Mouse (Mus musculus) kidney, postnatal 10 days (tissue): ENCODE data around the gene Fam84a.

Experiments used
- DNase-seq: peaks from one replicate; pipeline ENCODE4 v3.0.0; 2021; ENCODE audit warnings: mixed read lengths

Fam84a gene

DNA sequence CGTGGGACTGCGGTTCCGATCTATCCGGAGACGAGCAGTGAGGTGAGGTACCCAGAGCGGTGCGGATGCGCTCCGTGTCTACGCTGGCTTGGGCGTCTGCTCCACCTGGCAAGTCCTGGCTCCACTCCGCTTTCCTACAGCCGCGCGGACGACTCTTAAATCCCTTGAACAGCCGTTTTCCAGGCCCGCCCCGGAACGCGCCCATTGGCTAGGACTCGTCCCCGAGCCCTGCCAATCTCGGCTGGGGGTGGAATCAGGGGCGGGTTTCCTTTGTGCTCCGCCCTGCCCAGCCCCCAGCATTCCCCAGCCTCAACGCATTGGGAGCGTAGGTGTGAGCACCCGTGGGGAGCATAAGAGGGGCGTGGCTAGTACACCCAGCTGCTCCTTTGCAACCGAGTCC lies at the start of gene Fam84a:
TSS of gene Fam84a (minus strand) at position 134 of the 400 bp plus-strand sequence.
- DNase-seq, result peak; percentile 94

DNA sequence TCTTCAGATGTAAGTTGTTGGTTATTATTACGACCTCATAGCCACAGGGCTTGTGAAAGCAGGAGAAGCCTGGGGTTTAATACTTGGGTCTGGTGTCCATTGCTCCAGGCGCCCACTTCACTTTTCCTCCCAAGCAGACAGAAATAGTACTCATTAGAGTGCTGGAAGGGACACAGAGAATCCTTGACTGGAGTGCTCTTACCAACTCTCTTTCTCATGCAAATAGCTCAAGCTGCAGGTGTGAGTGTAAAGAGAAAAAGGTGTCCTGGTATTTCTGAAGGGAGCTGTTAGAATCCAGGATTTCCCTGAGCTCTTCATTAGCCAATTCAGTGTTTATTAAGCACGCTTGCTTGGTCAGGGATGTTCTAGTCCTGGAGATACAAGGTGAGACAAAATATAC lies 43.6 kb upstream of the Fam84a start:
- DNase-seq, result no peak

DNA sequence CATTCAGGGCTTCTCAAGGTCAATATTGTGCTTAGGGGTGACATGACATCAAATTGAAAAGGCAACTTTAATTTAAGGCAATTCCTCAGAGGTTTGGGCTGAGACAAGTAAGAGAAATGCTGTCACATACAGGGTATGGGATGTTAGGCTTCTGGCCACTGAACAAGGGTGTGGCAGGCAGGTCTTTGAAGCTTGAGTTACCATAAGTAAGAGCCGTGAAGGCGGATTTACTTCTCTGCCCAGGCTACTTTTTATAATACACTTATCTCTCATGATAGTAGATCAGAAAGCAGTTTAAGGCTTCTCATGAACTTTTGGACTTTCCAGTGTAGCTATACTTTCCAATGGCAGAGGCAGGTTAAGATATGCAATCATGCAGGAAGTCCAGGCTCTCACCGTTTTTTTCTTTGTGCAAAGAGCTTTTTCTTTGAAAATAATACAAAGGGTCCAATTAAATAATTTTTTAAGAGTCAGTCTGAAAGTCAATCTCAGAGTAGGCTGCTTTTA lies 34.9 kb upstream of the Fam84a start:
- no peak for DNase-seq

DNA sequence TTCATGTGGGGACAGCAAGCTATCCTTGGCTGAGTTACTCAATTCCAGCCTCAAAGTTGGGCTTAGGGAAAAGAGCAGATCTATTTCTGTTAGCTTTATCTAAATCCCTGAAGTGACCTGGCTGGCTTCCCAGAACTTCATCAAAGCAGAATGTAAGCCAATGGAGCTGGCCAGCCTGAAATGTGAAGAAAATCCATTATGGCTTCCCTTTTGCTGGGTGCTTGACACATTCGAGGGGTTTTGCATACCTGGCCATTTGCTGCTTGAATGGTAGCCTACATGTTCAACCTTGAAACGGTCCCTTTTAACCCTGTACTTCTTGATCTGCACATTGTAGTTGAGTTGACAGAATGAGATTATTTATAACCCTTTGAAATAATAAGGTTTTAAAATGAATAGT lies 13.9 kb upstream of the Fam84a start:
- peak; percentile 42 for DNase-seq

DNA sequence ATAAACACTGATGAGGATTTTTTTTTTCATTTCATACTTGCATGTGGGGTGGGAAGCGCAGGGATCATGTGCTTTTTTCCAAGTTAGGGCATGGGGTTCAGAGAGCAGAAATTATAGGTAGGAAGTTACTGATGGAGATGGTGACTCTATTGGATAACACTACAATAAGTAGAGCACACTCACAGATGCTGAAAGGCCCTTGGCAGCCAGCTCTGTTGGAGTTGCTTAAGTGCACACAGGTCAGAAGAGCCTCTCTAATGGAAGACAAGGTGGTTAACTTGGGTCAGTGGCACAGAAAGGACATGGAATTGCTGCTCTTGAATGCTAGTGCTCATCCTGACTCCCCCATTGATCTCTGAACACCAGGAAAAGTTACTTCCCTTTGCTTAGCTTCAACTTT lies 13.1 kb upstream of the Fam84a start:
- no peak for DNase-seq

DNA sequence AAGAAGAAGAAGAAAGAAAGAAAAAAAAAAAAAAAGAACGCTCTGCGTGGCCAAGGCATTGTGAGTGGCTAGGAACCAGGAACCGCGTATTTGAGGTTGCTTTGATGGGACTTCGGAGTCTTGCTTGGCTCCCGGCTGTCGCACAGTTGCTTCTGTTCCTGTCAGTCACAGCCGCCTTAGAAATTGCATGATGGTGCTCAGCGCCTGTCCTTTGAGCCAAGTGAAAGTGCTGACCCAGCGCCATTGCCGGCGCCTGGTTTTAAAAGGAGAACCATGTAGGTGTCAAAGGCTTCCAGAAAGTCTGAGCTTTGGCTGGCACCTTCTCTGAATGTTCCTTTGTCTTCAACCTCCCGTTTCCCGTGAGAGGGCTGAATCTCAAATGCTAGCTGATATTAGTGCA lies 572 bp upstream of the Fam84a start:
- DNase-seq, result peak; percentile 42

DNA sequence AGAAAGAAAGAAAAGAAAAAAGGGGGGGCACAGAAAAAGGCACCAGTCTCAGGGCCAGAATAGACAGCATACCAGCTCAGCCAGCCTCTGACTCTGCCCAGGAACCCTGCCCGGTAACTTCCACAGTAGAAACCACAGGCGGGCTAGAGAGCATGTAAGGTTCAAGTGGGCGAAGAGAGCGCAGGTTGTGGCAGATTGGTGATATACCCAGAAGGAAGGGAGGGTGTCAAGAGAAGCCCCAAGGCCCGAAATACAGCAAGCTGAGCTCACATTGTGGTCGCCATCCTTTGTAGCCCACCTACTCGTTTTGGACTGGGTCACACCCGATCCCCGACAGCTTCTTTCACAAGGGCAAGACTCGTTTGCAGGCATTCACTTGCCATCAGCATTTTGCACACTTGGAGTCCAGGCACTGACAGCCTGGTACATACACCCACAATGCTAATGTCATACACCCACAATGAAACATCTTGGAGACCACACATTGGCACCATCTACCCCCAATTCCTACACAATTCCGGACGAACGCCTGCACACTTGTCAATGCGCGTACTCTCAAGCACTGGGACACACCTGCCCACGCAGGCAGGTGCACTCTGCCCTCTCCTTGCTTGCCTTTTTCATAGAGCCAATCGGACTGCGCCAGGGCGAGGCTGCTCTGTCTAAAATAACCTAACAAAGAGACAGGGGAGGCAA lies 770 bp downstream of the Fam84a start:
- DNase-seq, result peak; percentile 20

DNA sequence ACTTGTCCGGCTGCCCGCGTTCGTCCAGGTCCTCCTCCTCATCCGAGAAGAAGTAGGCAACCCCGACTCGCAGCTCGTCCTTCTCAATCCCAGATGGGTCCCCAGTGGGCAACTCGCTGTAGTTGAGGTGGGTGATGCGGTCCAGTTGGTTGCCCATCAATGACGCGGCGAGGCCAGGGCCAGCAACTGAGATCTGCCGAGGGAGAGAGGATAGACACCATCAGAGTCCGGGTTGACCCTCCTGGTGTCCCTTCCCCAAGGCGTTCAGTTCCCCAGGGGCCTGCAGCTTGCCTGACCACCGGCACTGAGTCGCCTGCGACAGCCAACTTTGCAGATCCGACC lies 1.3 kb downstream of the Fam84a start:
- no peak for DNase-seq

DNA sequence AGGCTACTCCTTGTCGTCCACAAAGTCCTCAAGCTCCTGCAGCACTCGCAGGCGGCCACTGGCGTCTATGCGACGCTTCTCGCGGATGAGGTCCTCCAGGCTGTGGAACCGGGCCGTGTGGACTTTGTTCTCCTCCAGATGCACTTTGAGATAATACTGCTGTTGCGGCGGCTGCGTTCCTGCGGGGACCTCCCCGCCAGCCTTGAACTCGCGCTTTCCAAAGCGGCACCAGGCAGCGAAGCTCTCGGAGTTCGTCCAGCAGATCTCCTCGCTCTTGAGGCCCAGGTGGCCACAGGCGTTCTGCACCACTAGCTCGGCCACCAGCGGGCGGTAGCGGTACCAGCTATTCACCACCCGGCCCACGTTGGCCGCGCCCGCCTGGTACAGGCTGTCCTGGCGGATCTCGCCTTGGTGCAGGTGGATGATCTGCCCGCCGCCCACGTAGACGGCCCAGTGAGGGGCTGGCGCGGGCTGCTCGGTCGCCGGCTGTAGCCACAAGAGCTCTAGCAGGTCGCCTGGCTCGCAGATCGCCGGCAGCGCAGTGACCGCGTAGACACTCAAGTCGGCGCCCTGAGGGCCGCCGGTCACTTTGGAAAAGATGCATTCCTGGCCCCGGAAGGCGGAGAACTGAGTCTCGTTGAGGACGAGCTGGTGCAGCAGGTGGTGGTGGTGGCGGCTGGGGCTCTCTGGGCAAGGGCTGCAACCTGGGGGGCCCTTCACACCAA lies 1.8 kb downstream of the Fam84a start:
- peak; percentile 85 for DNase-seq

DNA sequence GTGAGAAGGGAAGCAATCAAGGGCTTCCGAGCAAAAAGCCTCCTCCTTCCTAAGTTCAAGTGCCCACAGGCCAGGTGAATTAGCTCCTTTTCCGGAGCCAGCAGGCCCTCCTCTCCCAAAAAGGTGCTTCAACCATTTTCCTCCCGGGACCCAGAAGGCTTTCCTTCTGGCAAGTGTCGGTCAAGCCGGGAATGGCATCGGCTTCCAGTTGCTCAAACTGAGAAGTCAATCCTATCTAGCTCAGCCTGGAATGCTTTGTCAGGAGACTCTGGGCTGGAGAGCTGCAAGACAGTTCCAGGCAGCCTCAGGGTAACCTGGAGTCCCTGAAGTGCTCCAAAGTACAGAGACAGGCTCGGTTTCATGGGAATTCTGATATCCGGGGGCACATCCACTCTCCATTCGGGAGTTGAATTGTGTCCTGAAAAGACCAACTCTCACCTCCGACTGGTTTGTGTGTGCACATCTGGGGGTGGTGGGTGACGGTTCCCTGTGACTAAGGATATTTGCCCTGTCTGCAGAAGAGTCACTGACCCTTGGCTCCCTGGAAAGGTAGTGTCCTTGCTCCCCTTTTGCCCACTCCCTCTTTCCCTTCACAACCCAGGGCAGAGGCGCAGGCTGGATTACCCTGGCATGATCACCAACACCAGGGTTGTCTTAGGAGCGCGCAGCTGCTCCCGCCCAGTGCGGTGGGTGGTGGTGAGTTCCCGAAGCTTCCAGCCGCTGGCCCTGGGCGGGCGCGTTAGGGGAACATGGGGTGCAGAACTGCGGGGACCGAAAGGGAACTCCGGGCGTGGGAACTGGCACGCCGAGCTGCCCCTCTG lies 2.6 kb downstream of the Fam84a start:
- DNase-seq, result peak; percentile 5

DNA sequence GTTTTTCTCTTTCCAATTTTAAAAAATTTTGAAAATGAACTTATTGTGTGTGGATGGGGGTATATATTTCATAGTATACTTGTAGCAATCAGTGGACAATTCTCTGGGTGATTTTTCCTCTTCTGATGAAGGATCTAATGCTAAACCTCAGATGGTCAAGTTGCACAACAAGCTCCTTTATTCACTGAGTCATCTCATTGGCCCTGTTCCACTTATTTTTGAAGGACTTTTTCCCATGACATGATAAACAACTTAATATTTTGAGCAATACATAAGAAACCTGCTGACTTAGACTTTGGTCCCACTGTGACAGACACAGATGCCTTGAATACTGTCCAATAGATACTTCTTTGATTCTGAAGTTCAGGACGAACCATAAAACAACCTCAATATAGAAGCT lies 14.8 kb downstream of the Fam84a start:
- DNase-seq, result no peak

DNA sequence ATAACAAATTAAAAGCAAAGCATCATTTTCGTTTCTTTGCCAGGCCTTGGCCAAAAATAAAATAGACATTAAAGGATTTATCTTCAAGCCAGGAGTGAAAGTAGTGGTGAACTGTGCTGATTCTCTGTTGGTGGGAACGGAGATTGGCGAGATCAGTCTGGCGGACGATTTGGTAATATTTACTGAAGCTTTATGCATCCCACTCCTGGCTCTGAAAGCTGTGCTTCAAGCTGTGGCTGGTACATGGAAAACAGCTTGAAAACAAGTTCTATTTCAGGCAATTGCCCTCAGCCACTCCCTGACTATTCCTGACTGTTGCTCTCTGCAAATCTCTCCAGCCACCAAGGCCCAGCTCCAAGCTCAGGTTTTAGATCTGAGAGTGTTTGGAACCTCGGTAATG lies 37.1 kb downstream of the Fam84a start:
- no peak for DNase-seq

DNA sequence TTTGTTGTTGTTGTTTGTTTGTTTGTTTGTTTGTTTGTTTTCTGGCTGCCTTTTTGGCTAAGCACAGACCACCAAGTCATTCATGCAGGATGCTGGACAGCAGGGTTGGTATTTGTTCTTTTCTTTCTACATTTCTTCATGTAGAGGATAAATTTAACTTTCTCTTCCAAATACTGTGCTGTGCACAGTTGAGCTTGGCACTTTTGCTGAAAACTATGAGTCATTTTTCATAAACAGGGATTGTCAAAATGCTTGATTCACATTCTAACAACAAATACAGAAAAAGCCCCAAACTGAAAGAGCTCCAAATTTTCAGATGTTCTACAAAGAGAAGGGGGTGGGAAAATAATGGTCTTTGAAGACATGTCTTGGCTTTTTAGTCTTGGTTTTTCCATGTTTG lies 54.9 kb downstream of the Fam84a start:
- DNase-seq, result no peak
